Mouse (Mus musculus): Measurements from ENCODE around the gene Dab2ip.

- no peak for TF ChIP-seq CTCF (IDR thresholded peaks at IDR 0.05)
- TF ChIP-seq POLR2A (IDR thresholded peaks at IDR 0.05; ENCODE audit: insufficient read depth, low read depth, low read length) = no peak
- TF ChIP-seq EP300 (IDR thresholded peaks at IDR 0.05; ENCODE audit: insufficient read depth, low read depth, low read length) = no peak
Measured at GRCm38 (mm10) chr2:35723691-35724090, 165.6 kb downstream of the Dab2ip start.
